ENCODE assay signal across 11 mouse cellular contexts in the genomic region with DNA sequence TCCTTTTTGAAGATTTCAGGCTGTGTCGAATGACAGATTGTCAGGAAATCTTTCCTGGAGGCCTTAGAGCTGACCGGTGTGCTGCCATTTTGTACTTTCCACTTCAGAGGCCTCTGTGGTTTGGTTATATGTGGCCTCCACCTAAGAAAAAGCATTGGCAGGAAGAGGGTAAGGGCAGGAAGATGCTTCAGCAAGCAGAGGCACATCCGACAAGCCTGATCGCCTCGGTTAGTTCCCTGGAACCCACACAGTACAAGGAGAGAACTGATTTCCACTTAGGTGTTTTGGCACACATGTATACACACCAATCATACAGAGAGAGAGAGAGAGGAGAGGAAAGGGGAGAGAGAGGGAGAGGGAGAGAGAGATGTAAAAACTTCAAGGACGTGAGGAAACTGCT. TPM values are rescaled to one million over a fixed set of nuclear protein-coding genes. Genes with fewer than 3 reads are reported as not detected.
DNase-seq lines count a peak whose midpoint lies in the region; ATAC-seq and TF ChIP-seq lines count a peak whose summit lies in the region.
"Had no signal": no experiment of that assay in that cellular context is flagged by ENCODE, and none has a peak within 500 bp of the region (broad histone marks: within the 10 kb centered on the region; RNA-seq: fewer than 3 reads in every experiment).

No protein-coding gene starts in this region.

- H3K27me3 ChIP-seq in midbrain, embryonic 11.5 days (ENCODE audit: control insufficient read depth, insufficient read depth, low read length): no peaks in the 10 kb centered on the region
- H3K27me3 ChIP-seq in midbrain, embryonic 15.5 days (replicated peaks): no peaks in the 10 kb centered on the region
- H3K27me3 ChIP-seq: embryonic facial prominence, embryonic 15.5 days; limb, embryonic 12.5 days had no signal

- TF ChIP-seq CTCF in cortical plate, adult 2 months (IDR thresholded peaks at IDR 0.05; ENCODE audit: extremely low read depth, insufficient read depth, low read length): no peak

- no peak overlapping the region for H3K4me2 ChIP-seq in midbrain, embryonic 11.5 days
- H3K4me2 ChIP-seq in midbrain, embryonic 15.5 days: no peak overlapping the region
- H3K4me2 ChIP-seq: embryonic facial prominence, embryonic 15.5 days; limb, embryonic 12.5 days had no signal

- no peak overlapping the region for H3K4me3 ChIP-seq in midbrain, embryonic 11.5 days (ENCODE audit: low read depth, low read length)
- no peak overlapping the region for H3K4me3 ChIP-seq in midbrain, embryonic 15.5 days
- no peak overlapping the region for H3K4me3 ChIP-seq in cortical plate, adult 2 months (ENCODE audit: insufficient read depth, low read length)
- H3K4me3 ChIP-seq: embryonic facial prominence, embryonic 15.5 days; limb, embryonic 12.5 days had no signal

- no peak for TF ChIP-seq POLR2A in cortical plate, adult 2 months (IDR thresholded peaks at IDR 0.05; ENCODE audit: extremely low read depth, insufficient read depth, low read length)

- DNase-seq in midbrain, embryonic 11.5 days (ENCODE audit: low spot score, missing footprints): peak; percentile 12
- peak; percentile 40 for DNase-seq in thymus, postnatal 14 days
- no peak for DNase-seq in cerebellum, adult 8-10 months
- DNase-seq in heart, postnatal 4 days: no peak
- DNase-seq: cerebellum, adult 2 months had no signal

- no peak overlapping the region for H3K9ac ChIP-seq in midbrain, embryonic 11.5 days (ENCODE audit: low read length)
- no peak overlapping the region for H3K9ac ChIP-seq in midbrain, embryonic 15.5 days
- H3K9ac ChIP-seq: embryonic facial prominence, embryonic 15.5 days; limb, embryonic 12.5 days had no signal

- 91% methylated on average over 6 of the region's 6 CpGs for WGBS in midbrain, embryonic 11.5 days
- 85% methylated on average over 6 of the region's 6 CpGs for WGBS in midbrain, embryonic 15.5 days

- no peak overlapping the region for H3K27ac ChIP-seq in midbrain, embryonic 11.5 days (ENCODE audit: low read depth, low read length)
- no peak overlapping the region for H3K27ac ChIP-seq in midbrain, embryonic 15.5 days
- H3K27ac ChIP-seq in cortical plate, adult 2 months (ENCODE audit: insufficient read depth, low read length): peak overlapping the region; percentile 62
- H3K27ac ChIP-seq: embryonic facial prominence, embryonic 15.5 days; limb, embryonic 12.5 days had no signal

- ATAC-seq in midbrain, embryonic 11.5 days (ENCODE audit: low FRiP score): no peak
- no peak for ATAC-seq in midbrain, embryonic 15.5 days (replicated peaks)
- peak; percentile 19 for ATAC-seq in megakaryocyte, adult 5-6 weeks (ENCODE audit: poor library complexity, severe bottlenecking)
- no peak for ATAC-seq in frontal cortex, adult (ENCODE audit: low TSS enrichment)

- no peaks in the 10 kb centered on the region for H3K9me3 ChIP-seq in midbrain, embryonic 11.5 days (ENCODE audit: control insufficient read depth, low read length)
- no peaks in the 10 kb centered on the region for H3K9me3 ChIP-seq in midbrain, embryonic 15.5 days
- H3K9me3 ChIP-seq: embryonic facial prominence, embryonic 15.5 days; limb, embryonic 12.5 days had no signal

- H3K4me1 ChIP-seq in midbrain, embryonic 11.5 days (ENCODE audit: control insufficient read depth, insufficient read depth, low read length): no peaks in the 10 kb centered on the region
- peaks cover 3% of the 10 kb centered on the region for H3K4me1 ChIP-seq in midbrain, embryonic 15.5 days
- H3K4me1 ChIP-seq in cortical plate, adult 2 months (ENCODE audit: control insufficient read depth, insufficient read depth, low read length): no peaks in the 10 kb centered on the region
- H3K4me1 ChIP-seq: embryonic facial prominence, embryonic 15.5 days had no signal

- H3K36me3 ChIP-seq in midbrain, embryonic 11.5 days (ENCODE audit: control insufficient read depth, insufficient read depth, low read length): no peaks in the 10 kb centered on the region
- no peaks in the 10 kb centered on the region for H3K36me3 ChIP-seq in midbrain, embryonic 15.5 days (replicated peaks)
- H3K36me3 ChIP-seq: embryonic facial prominence, embryonic 15.5 days; limb, embryonic 12.5 days had no signal

RNA-seq across cellular contexts. Expression of gene Actr3, which starts 5.7 kb away (rescaled TPM):
- polyA plus RNA-seq in midbrain, embryonic 11.5 days (2014; fragmentation: Nextera tagmentation; extraction: Ambion mirVana): 269 and 271 TPM in 2 replicates
- polyA plus RNA-seq in midbrain, embryonic 15.5 days (2015; fragmentation: Nextera tagmentation; extraction: Ambion mirVana): 224 and 228 TPM in 2 replicates
- 92.4 and 105 TPM in 2 replicates for polyA plus RNA-seq in cortical plate, adult 2 months (2012; rRNA removed)
- 1,201 and 1,297 TPM in 2 replicates for total RNA-seq in megakaryocyte, adult 5-6 weeks (2015)
- 1,894 and 2,105 TPM in 2 replicates for total RNA-seq in megakaryocyte, adult 5-6 weeks (2017)
- 100 to 1,000 TPM; 353 to 370 TPM for total RNA-seq in heart, postnatal 4 days (2021)

Comparison
In these comparisons a context has a peak if more than half of its experiments do, and no peak if none do; other contexts are left out.
1. DNase-seq: peak in midbrain, embryonic 11.5 days (single experiment) and thymus, postnatal 14 days (single experiment); none in cerebellum, adult 8-10 months (single experiment) and heart, postnatal 4 days (single experiment).